Mouse (Mus musculus): ENCODE measurements around the gene Helt. TPM values are rescaled to one million over a fixed set of nuclear protein-coding genes. Genes with fewer than 3 reads are reported as not detected.

The Helt gene
- polyA plus RNA-seq, 1 experiment from 2014 or later, result 5.8 TPM

DNA sequence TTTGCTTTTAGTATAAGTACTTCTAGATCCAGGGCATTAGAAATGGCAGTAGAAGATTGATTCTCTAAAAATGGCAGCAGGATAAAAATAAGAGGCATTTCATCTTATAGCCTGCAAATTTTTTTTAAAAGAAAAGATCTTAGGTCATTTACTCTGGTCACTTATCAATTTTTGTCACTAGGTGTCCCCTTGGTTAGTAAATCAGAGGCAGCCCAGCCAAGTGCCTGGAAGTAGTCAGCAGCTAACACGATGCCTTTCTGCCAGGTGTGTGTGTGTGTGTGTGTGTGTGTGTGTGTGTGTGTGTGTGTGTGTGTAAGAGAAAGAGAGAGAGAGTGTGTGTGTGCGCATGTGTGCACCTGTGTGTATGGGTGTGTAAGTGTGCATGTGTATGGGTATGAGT, 28.4 kb upstream of the Helt start:
- Histone ChIP-seq H3K4me3 (no peak overlapping the region), H3K4me2 (no peak overlapping the region), H3K4me1 (no peaks in the 10 kb centered on the region), H3K27ac (no peak overlapping the region), H3K36me3 (replicated peaks) (no peaks in the 10 kb centered on the region), H3K9ac (no peak overlapping the region), H3K9me3 (no peaks in the 10 kb centered on the region), H3K27me3 (replicated peaks) (no peaks in the 10 kb centered on the region)
- peak; percentile 30; the same call in 1 of the 2 replicates for ATAC-seq (replicated peaks)
- WGBS, result 82% methylated on average over 2 of the region's 2 CpGs

DNA sequence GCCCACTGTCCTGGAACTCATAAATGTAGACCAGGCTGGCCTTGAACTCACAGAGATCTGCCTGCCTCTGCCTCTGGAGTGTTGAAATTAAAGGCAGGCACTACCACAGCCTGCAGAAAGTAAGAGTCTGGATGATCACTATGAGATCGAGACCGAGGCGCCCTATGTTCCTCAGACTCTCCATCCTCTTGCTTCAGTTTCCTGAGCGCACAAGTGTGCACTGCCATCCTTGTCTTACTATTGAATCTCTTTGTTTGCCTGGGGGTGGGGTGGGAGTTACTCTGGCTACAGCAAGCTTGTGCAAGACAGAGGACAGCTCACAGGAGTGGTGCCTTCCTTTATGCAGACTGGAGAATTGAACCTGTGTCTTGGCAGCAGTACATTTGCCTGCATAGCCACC, 27.9 kb upstream of the Helt start:
- no peak overlapping the region for H3K4me2 ChIP-seq
- WGBS, result 97% methylated on average over 4 of the region's 4 CpGs
- no peaks in the 10 kb centered on the region for H3K9me3 ChIP-seq
- no peaks in the 10 kb centered on the region for H3K4me1 ChIP-seq
- H3K9ac ChIP-seq, result no peak overlapping the region
- no peak overlapping the region for H3K4me3 ChIP-seq
- H3K27me3 ChIP-seq (replicated peaks), result no peaks in the 10 kb centered on the region
- H3K27ac ChIP-seq, result no peak overlapping the region
- ATAC-seq (replicated peaks), result no peak
- H3K36me3 ChIP-seq (replicated peaks), result no peaks in the 10 kb centered on the region

DNA sequence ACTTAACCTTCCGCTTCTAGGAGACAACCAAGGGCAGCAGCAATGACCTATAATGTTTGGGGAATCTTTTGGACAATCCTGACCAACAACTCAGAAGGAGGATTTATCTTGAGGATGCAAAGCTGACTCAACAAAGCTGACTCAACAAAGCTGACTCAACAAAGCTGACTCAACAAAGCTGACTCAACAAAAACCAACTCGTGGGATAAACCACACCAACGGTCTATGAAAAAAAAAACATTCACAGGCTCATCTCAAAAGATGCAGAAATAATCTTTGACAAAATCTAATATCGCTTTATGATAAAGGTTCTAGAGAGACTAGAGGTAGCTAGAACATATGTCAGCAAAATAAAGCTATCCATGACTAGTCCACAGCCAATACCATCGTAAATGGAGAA, 24.3 kb upstream of the Helt start:
- Histone ChIP-seq H3K27ac (no peak overlapping the region), H3K36me3 (replicated peaks) (no peaks in the 10 kb centered on the region), H3K4me1 (no peaks in the 10 kb centered on the region), H3K9me3 (no peaks in the 10 kb centered on the region), H3K27me3 (replicated peaks) (no peaks in the 10 kb centered on the region), H3K4me3 (no peak overlapping the region), H3K4me2 (no peak overlapping the region), H3K9ac (no peak overlapping the region)
- WGBS, result 94% methylated on average over 5 of the region's 5 CpGs
- no peak for ATAC-seq (replicated peaks)

DNA sequence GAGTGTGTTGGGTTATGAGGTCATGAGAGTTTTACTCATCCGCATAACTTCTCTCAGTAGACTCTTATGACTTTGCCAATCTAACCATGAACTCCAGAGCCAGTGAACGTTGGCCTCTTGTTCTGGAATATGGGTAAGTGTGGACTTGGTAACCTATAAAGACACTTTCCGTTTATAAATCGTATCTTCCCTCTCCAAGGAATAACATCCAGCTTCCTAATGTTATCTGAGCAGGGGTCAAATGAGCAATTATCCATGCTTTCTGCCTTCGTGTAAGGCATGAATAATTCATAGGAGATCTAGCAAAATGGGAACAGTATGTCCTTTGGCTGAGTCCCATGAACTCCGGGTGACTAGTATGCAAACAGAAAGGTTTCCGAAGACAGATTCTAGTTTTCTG, 22.7 kb upstream of the Helt start:
- Histone ChIP-seq H3K9ac (no peak overlapping the region), H3K27me3 (replicated peaks) (no peaks in the 10 kb centered on the region), H3K4me1 (no peaks in the 10 kb centered on the region), H3K4me2 (no peak overlapping the region), H3K27ac (no peak overlapping the region), H3K4me3 (no peak overlapping the region), H3K9me3 (no peaks in the 10 kb centered on the region), H3K36me3 (replicated peaks) (no peaks in the 10 kb centered on the region)
- WGBS, result 70% methylated on average over 7 of the region's 7 CpGs
- ATAC-seq (replicated peaks), result no peak

DNA sequence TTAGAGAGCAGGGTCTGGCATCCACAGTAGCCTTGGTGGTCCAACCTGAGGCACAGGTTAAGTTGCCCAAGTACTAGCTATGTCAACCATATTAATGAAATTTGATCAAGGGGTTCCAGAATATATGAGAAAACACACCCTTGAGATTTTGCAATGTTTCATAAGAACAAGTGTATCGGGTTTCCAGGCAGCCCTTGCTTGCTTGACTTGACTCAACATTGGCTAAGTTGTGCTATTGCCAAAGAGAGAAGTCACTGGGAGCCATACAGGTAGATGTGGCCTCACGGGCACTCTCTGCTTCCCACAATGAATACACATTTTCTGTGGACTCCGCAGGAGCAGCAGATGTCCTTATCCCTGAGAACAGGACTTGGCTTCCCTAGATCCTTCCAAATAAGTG, 19.3 kb upstream of the Helt start:
- Histone ChIP-seq H3K4me1 (no peaks in the 10 kb centered on the region), H3K4me2 (no peak overlapping the region), H3K9ac (no peak overlapping the region), H3K4me3 (no peak overlapping the region), H3K36me3 (replicated peaks) (no peaks in the 10 kb centered on the region), H3K27ac (no peak overlapping the region), H3K9me3 (no peaks in the 10 kb centered on the region), H3K27me3 (replicated peaks) (no peaks in the 10 kb centered on the region)
- WGBS, result 87% methylated on average over 3 of the region's 3 CpGs
- no peak for ATAC-seq (replicated peaks)

DNA sequence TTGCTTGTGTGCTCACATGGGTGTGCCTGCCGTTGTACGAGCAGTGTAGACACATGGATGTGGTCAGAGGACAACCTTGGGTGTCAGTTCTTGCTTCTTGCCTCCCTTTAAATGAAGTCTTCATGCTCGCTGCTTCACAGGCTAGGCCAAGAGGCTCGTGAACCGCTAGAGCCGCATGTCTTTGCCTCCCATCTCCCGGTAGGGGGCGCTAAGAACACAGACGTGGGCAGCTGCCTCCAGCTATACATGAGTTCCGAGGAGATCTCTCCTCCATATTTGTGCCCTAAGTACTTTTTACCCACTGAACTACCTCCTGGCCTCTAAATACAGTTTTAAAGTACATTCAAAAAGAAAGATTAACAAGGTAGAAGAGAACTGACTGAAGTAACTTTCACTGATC, 16.7 kb upstream of the Helt start:
- Histone ChIP-seq H3K36me3 (replicated peaks) (no peaks in the 10 kb centered on the region), H3K9me3 (no peaks in the 10 kb centered on the region), H3K9ac (no peak overlapping the region), H3K4me2 (no peak overlapping the region), H3K4me3 (no peak overlapping the region), H3K27me3 (replicated peaks) (no peaks in the 10 kb centered on the region), H3K27ac (no peak overlapping the region), H3K4me1 (no peaks in the 10 kb centered on the region)
- ATAC-seq (replicated peaks), result no peak; the same call in 1 of the 2 replicates
- WGBS, result 12% methylated on average over 10 of the region's 10 CpGs

DNA sequence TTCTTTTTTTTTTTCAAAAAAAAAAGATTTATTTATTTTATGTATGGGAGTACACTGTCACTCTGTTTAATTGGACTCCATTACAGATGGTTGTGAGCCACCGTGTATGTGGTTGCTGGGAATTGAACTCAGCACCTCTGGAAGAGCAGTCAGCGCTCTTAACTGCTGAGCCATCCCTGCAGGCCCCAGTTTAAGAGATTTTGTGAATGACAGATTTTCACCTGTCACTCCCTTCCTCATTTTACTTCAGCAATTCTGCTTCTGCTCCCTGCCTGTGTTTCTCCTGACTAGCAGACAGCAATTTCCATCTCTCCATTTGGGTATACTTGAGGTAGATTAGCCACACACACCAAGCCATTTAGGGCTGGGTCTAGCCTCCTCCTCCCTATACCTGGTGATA, 13.7 kb upstream of the Helt start:
- Histone ChIP-seq H3K36me3 (replicated peaks) (no peaks in the 10 kb centered on the region), H3K4me2 (no peak overlapping the region), H3K4me1 (no peaks in the 10 kb centered on the region), H3K9me3 (no peaks in the 10 kb centered on the region), H3K9ac (no peak overlapping the region), H3K4me3 (no peak overlapping the region), H3K27me3 (replicated peaks) (no peaks in the 10 kb centered on the region), H3K27ac (no peak overlapping the region)
- WGBS, result 88% methylated on average over 2 of the region's 2 CpGs
- ATAC-seq (replicated peaks), result no peak

DNA sequence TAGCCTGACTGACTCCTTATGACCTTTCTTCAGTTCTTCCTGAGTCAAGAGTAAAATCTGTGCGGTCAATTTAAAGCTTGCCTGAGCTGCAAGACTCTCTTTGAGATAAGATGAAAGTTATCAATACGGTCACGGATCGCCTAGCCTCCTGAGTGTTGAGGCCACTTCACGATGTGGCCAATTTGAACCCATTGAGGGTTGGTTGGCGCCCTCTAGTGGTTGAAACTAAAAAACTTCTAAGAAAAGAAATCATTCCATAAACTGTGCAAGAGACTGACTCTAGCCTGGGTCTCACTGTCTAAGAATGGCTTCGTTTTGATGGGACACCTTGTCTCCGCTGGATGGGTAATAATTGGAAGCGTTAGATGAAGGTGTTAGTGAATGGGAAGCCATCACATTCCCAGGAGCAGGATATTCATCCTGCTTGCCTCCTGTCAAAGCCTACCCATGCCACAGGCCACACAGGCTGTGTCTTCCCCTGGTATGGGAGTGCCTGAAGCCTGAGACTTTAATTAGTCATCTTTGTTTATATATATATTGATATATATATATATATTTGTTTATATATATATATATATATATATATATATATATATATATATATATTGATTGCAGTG, 11.4 kb upstream of the Helt start:
- Histone ChIP-seq H3K4me3 (no peak overlapping the region), H3K27ac (no peak overlapping the region), H3K4me1 (no peaks in the 10 kb centered on the region), H3K36me3 (replicated peaks) (no peaks in the 10 kb centered on the region), H3K27me3 (replicated peaks) (0 out of 2 replicates have a peak, but pooled peaks cover 3% of the 10 kb centered on the region), H3K9ac (no peak overlapping the region), H3K9me3 (no peaks in the 10 kb centered on the region), H3K4me2 (no peak overlapping the region)
- 4% methylated on average over 9 of the region's 9 CpGs for WGBS
- no peak for ATAC-seq (replicated peaks)

DNA sequence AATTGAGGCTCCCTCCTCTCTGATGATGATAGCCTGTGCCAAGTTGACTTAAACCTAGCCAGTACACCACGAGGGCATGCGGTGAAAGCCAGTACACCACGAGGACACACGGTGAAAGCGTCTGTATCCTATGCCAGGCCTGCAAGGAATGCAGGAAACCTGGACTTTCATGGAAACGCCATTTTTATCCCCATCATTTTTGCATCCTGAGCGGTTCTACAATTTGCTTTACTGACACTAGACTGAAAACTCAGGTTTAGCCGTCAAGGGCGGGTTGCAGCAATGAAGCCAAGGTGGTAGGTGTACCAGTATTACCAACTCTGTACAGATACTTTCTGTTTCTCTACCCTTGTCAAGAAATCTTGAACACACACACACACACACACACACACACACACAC, 7.7 kb upstream of the Helt start:
- WGBS, result 90% methylated on average over 9 of the region's 9 CpGs
- H3K4me1 ChIP-seq, result no peaks in the 10 kb centered on the region
- H3K9me3 ChIP-seq, result no peaks in the 10 kb centered on the region
- no peak for ATAC-seq (replicated peaks)
- no peaks in the 10 kb centered on the region for H3K36me3 ChIP-seq (replicated peaks)
- no peak overlapping the region for H3K4me3 ChIP-seq
- no peak overlapping the region for H3K4me2 ChIP-seq
- H3K27ac ChIP-seq, result no peak overlapping the region
- H3K27me3 ChIP-seq (replicated peaks), result peaks cover 24% of the 10 kb centered on the region
- H3K9ac ChIP-seq, result no peak overlapping the region

DNA sequence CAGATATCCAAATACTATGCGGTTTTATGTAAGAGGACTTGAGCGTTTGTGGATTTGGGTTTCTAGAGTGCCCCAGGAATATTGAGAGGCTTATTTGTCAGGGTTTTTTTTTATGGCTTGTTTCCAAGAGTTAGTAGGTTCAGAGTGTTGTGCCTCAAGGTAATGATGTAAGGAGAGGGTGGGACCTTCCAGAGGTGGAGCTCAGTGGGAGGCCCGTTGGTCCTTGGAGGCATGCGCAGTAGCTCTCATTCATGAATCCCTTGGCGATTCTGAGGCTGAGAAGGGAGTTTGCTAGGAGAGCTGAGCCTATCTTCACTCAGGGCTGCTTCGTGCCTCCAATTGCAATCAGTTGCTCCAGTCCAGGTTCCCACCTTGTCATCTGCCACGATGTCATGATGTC, 4.4 kb upstream of the Helt start:
- Histone ChIP-seq H3K27me3 (replicated peaks) (peaks cover 57% of the 10 kb centered on the region), H3K9ac (no peak overlapping the region), H3K4me2 (no peak overlapping the region), H3K36me3 (replicated peaks) (no peaks in the 10 kb centered on the region), H3K4me1 (peaks cover 18% of the 10 kb centered on the region), H3K27ac (no peak overlapping the region), H3K9me3 (no peaks in the 10 kb centered on the region), H3K4me3 (no peak overlapping the region)
- no peak for ATAC-seq (replicated peaks)
- WGBS, result 27% methylated on average over 7 of the region's 7 CpGs

DNA sequence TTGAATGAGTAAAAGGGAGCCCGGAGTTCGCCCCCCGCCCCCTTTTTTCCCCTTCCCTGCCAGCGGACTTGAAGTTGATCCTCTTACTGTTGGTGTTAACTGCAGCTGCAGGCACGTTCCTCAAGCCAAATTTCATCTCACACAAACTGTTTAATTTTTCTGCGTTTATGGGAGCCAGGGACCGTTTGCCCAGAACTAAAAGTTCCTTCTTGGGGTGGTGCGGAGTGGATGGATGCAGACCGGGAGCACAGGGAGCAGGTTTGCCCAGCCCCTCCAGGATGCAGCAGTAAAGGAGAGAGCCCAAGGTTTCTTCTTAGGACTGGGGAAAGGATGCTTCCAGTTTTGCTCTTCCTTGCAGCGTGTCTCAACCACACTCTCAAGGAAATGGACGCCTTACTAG, 2.1 kb upstream of the Helt start:
- H3K4me3 ChIP-seq, result no peak overlapping the region
- ATAC-seq (replicated peaks), result no peak
- 1% methylated on average over 11 of the region's 11 CpGs for WGBS
- H3K4me1 ChIP-seq, result peaks cover 38% of the 10 kb centered on the region
- no peak overlapping the region for H3K27ac ChIP-seq
- no peaks in the 10 kb centered on the region for H3K9me3 ChIP-seq
- H3K4me2 ChIP-seq, result peak overlapping the region; percentile 2; the same call in 1 of the 2 replicates
- no peak overlapping the region for H3K9ac ChIP-seq
- H3K36me3 ChIP-seq (replicated peaks), result no peaks in the 10 kb centered on the region
- peaks cover 80% of the 10 kb centered on the region for H3K27me3 ChIP-seq (replicated peaks)

DNA sequence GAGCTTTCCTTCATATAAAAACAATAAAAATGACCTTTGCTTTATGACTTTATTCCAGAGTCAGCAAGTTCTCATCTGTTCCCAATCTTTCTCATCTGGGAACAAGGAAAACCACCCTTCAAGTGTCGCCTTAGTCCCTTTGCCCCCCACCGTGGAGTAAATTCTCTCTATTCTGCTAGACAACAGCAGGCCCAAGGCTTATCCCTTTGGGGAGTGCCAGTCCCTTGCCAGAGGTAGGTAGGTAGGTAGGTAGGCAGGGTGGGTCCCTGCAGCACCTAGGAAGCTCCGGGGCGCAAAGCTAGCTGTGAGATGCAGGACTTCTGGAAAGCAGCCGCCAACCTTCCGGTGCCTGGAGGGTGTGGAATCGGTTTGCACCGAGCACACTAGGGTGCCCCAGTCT, 1.5 kb upstream of the Helt start:
- H3K4me1 ChIP-seq, result peaks cover 44% of the 10 kb centered on the region
- H3K27ac ChIP-seq, result no peak overlapping the region
- H3K9ac ChIP-seq, result no peak overlapping the region
- H3K27me3 ChIP-seq (replicated peaks), result peaks cover 83% of the 10 kb centered on the region
- peak overlapping the region; percentile 2; the same call in 1 of the 2 replicates for H3K4me2 ChIP-seq
- H3K4me3 ChIP-seq, result no peak overlapping the region
- H3K36me3 ChIP-seq (replicated peaks), result no peaks in the 10 kb centered on the region
- WGBS, result 0% methylated on average over 8 of the region's 8 CpGs
- no peak for ATAC-seq (replicated peaks)
- no peaks in the 10 kb centered on the region for H3K9me3 ChIP-seq

DNA sequence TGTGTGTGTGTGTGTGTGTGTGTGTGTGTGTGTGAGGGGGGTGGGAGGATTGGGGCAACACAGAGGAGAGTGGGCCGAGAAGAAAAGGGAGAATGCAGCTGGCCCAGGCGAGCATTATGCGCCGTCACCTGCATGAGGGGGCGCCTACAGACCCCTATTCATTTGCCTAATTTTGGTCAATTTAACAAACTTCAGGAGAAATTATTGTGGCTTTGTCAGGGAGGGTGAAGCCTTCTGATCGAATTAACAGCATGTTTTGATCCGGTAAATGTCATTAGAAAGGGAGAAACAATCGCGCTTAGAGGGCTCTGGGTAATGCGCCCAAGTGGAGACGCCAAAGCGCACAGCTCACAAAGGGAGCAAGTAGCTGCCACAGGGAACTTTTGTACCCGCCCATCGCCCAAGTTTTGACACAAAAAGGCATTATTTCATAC, 647 bp upstream of the Helt start:
- H3K27ac ChIP-seq, result no peak overlapping the region
- H3K4me1 ChIP-seq, result peaks cover 44% of the 10 kb centered on the region
- no peaks in the 10 kb centered on the region for H3K36me3 ChIP-seq (replicated peaks)
- peaks cover 90% of the 10 kb centered on the region for H3K27me3 ChIP-seq (replicated peaks)
- no peak overlapping the region for H3K4me2 ChIP-seq
- no peak for ATAC-seq (replicated peaks)
- WGBS, result 0% methylated on average over 13 of the region's 14 CpGs
- H3K4me3 ChIP-seq, result no peak overlapping the region
- no peaks in the 10 kb centered on the region for H3K9me3 ChIP-seq
- no peak overlapping the region for H3K9ac ChIP-seq
